Mouse (Mus musculus): Measurements from ENCODE around the gene Phospho2. TPM values are rescaled to one million over a fixed set of nuclear protein-coding genes. Genes with fewer than 3 reads are reported as not detected.

Phospho2 gene
- total and polyA plus RNA-seq, 3 experiments, result 11.1 to 20.1 (median 14.4) TPM

GRCm38 (mm10) chr2:69849215-69849614, 59.8 kb downstream of the Phospho2 start:
- H3K27ac ChIP-seq (ENCODE audit: insufficient read depth, low read depth), result no peak overlapping the region
- in situ Hi-C loops (cut with MboI; ENCODE audit: low pct_ligation_motif_present, low pct_unique_long_range_greater_than_20kb, low sequenced_read_pairs), result no loop called here

More at GRCm38 (mm10) chr2:69849215-69849614, 59.8 kb downstream of the Phospho2 start:
- no peaks in the 10 kb centered on the region for H3K9me3 ChIP-seq (replicated peaks; ENCODE audit: low read length)
- DNase-seq (ENCODE audit: extremely low read depth), result no peak
- TF ChIP-seq MAZ (IDR thresholded peaks at IDR 0.05; ENCODE audit: low read depth, low read length) (no peak), UBTF (IDR thresholded peaks at IDR 0.05; ENCODE audit: low read depth, low read length) (no peak), MAX (IDR thresholded peaks at IDR 0.05; ENCODE audit: low read length) (no peak), ZKSCAN1 (IDR thresholded peaks at IDR 0.05; ENCODE audit: borderline replicate concordance, low read depth, low read length) (no peak), MAFK (IDR thresholded peaks at IDR 0.05; ENCODE audit: insufficient replicate concordance, low read length) (no peak), ETS1 (conservative IDR thresholded peaks at IDR 0.05; ENCODE audit: low read depth, low read length) (no peak), JUND (conservative IDR thresholded peaks at IDR 0.05; ENCODE audit: low read depth, low read length) (no peak), JUN (IDR thresholded peaks at IDR 0.05; ENCODE audit: insufficient read depth, low read depth, low read length) (no peak), GABPA (IDR thresholded peaks at IDR 0.05; ENCODE audit: insufficient replicate concordance, low read depth, low read length) (no peak), CTCF (conservative IDR thresholded peaks at IDR 0.05 in 1 of 2, IDR thresholded peaks at IDR 0.05 in 1 of 2; ENCODE audit: low read depth in 2 of 2, low read length in 2 of 2) (no peak)
- no peaks in the 10 kb centered on the region; a peak in 1 of 4 replicates for H3K4me1 ChIP-seq (ENCODE audit: control insufficient read depth in 1 of 2, insufficient read depth in 2 of 2)
- no peak overlapping the region for H3K9ac ChIP-seq (ENCODE audit: insufficient read depth, low read depth)
- no peaks in the 10 kb centered on the region for H3K36me3 ChIP-seq (replicated peaks in 1 of 2; ENCODE audit: control insufficient read depth in 1 of 2, insufficient read depth in 1 of 2, low read length in 1 of 2)
- H3K27me3 ChIP-seq (replicated peaks), result no peaks in the 10 kb centered on the region
- H3K79me2 ChIP-seq (replicated peaks; ENCODE audit: control insufficient read depth, extremely low read depth, insufficient read depth, poor library complexity, severe bottlenecking), result no peaks in the 10 kb centered on the region
- no peak overlapping the region for H3K4me2 ChIP-seq (ENCODE audit: insufficient read depth, low read depth, poor library complexity, severe bottlenecking)
- dilution Hi-C loops (cut with MboI; ENCODE audit: extremely low pct_ligation_motif_present, extremely low pct_unique_long_range_greater_than_20kb, low sequenced_read_pairs), result no loop called here
- no peak overlapping the region for H3K4me3 ChIP-seq (replicated peaks in 1 of 3; ENCODE audit: low read depth in 2 of 3, low read length in 2 of 3, poor library complexity in 1 of 3)

Other genes starting within 250 kb of the Phospho2 start
- under 0.01 and 0.04 TPM in 2 replicates for gene Lrp2, start 203.6 kb upstream of the Phospho2 start, total RNA-seq (2012; rRNA removed)
- gene Lrp2, start 203.6 kb upstream of the Phospho2 start, total RNA-seq (2014; rRNA removed), result 0.01 TPM in 2 replicates
- gene Lrp2, start 203.6 kb upstream of the Phospho2 start, polyA plus RNA-seq (2012; ENCODE audit: insufficient read length, low read depth), result 0.07 TPM in 1 of 2 replicates, not detected in the other
- 5.0 and 5.4 TPM in 2 replicates for gene Bbs5, start 142.5 kb upstream of the Phospho2 start, total RNA-seq (2012; rRNA removed)
- gene Bbs5, start 142.5 kb upstream of the Phospho2 start, total RNA-seq (2014; rRNA removed), result 8.1 and 9.1 TPM in 2 replicates
- 6.7 and 9.1 TPM in 2 replicates for gene Bbs5, start 142.5 kb upstream of the Phospho2 start, polyA plus RNA-seq (2012; ENCODE audit: insufficient read length, low read depth)
- gene Klhl41, start 119.5 kb upstream of the Phospho2 start, total RNA-seq (2012; rRNA removed), result 0.04 TPM in 2 replicates
- gene Klhl41, start 119.5 kb upstream of the Phospho2 start, total RNA-seq (2014; rRNA removed), result 0.11 TPM in 1 of 2 replicates, not detected in the other
- gene Klhl41, start 119.5 kb upstream of the Phospho2 start, polyA plus RNA-seq (2012; ENCODE audit: insufficient read length, low read depth), result 0.12 and 0.27 TPM in 2 replicates
- gene Fastkd1, start 76.1 kb upstream of the Phospho2 start, total RNA-seq (2012; rRNA removed), result 15.3 and 19.3 TPM in 2 replicates
- 19.1 and 21.9 TPM in 2 replicates for gene Fastkd1, start 76.1 kb upstream of the Phospho2 start, total RNA-seq (2014; rRNA removed)
- gene Fastkd1, start 76.1 kb upstream of the Phospho2 start, polyA plus RNA-seq (2012; ENCODE audit: insufficient read length, low read depth), result 16.6 and 18.5 TPM in 2 replicates
- 10.3 and 11.5 TPM in 2 replicates for gene Ppig, start 67.1 kb upstream of the Phospho2 start, total RNA-seq (2012; rRNA removed)
- 12.0 and 12.9 TPM in 2 replicates for gene Ppig, start 67.1 kb upstream of the Phospho2 start, total RNA-seq (2014; rRNA removed)
- gene Ppig, start 67.1 kb upstream of the Phospho2 start, polyA plus RNA-seq (2012; ENCODE audit: insufficient read length, low read depth), result 168 and 180 TPM in 2 replicates
- 1.3 TPM in 2 replicates for gene Ccdc173, start within 50 bp of the Phospho2 start, total RNA-seq (2012; rRNA removed)
- gene Ccdc173, start within 50 bp of the Phospho2 start, total RNA-seq (2014; rRNA removed), result 1.7 and 1.8 TPM in 2 replicates
- 3.6 and 3.9 TPM in 2 replicates for gene Ccdc173, start within 50 bp of the Phospho2 start, polyA plus RNA-seq (2012; ENCODE audit: insufficient read length, low read depth)
- gene Klhl23, start 32.3 kb downstream of the Phospho2 start, total RNA-seq (2012; rRNA removed), result 0.25 and 0.34 TPM in 2 replicates
- 0.05 and 0.23 TPM in 2 replicates for gene Klhl23, start 32.3 kb downstream of the Phospho2 start, total RNA-seq (2014; rRNA removed)
- 0.09 and 0.11 TPM in 2 replicates for gene Klhl23, start 32.3 kb downstream of the Phospho2 start, polyA plus RNA-seq (2012; ENCODE audit: insufficient read length, low read depth)
- 124 and 176 TPM in 2 replicates for gene Ssb, start 71.9 kb downstream of the Phospho2 start, total RNA-seq (2012; rRNA removed)
- gene Ssb, start 71.9 kb downstream of the Phospho2 start, total RNA-seq (2014; rRNA removed), result 281 and 368 TPM in 2 replicates
- 410 and 530 TPM in 2 replicates for gene Ssb, start 71.9 kb downstream of the Phospho2 start, polyA plus RNA-seq (2012; ENCODE audit: insufficient read length, low read depth)
- 19.6 and 20.4 TPM in 2 replicates for gene Mettl5, start 96.0 kb downstream of the Phospho2 start, total RNA-seq (2012; rRNA removed)
- gene Mettl5, start 96.0 kb downstream of the Phospho2 start, total RNA-seq (2014; rRNA removed), result 40.4 and 50.4 TPM in 2 replicates
- gene Mettl5, start 96.0 kb downstream of the Phospho2 start, polyA plus RNA-seq (2012; ENCODE audit: insufficient read length, low read depth), result 39.1 and 42.2 TPM in 2 replicates
- 16.0 and 18.3 TPM in 2 replicates for gene Ubr3, start 107.6 kb downstream of the Phospho2 start, total RNA-seq (2012; rRNA removed)
- gene Ubr3, start 107.6 kb downstream of the Phospho2 start, total RNA-seq (2014; rRNA removed), result 17.9 and 21.4 TPM in 2 replicates
- gene Ubr3, start 107.6 kb downstream of the Phospho2 start, polyA plus RNA-seq (2012; ENCODE audit: insufficient read length, low read depth), result 26.1 and 35.8 TPM in 2 replicates
- 0.46 and 0.64 TPM in 2 replicates for gene Myo3b, start 249.5 kb downstream of the Phospho2 start, total RNA-seq (2012; rRNA removed)
- 0.58 and 0.63 TPM in 2 replicates for gene Myo3b, start 249.5 kb downstream of the Phospho2 start, total RNA-seq (2014; rRNA removed)
- 0.76 and 0.90 TPM in 2 replicates for gene Myo3b, start 249.5 kb downstream of the Phospho2 start, polyA plus RNA-seq (2012; ENCODE audit: insufficient read length, low read depth)

All from CH12.LX (cell line).